Mouse (Mus musculus): Measurements from ENCODE around the gene 1810037I17Rik. TPM values are rescaled to one million over a fixed set of nuclear protein-coding genes. Genes with fewer than 3 reads are reported as not detected.

1810037I17Rik gene
- total RNA-seq (2012; rRNA removed) = 43.2 and 47.3 TPM in 2 replicates
- 10 to 100 TPM in 1 of 2 experiments, not detected in 1; 64.9 TPM for polyA plus RNA-seq (2012; ENCODE audit: insufficient read depth in 1 of 2, insufficient read length in 2 of 2, low read depth in 1 of 2, low replicate concordance in 2 of 2, missing spikeins in 1 of 2)

- peak within 1 kb of the TSS; percentile 74 for H3K9ac ChIP-seq (ENCODE audit: control insufficient read depth, low read depth, low read length, poor library complexity, severe bottlenecking)
- H3K36me3 ChIP-seq (ENCODE audit: control insufficient read depth in 1 of 2, insufficient read depth in 2 of 2, low read length in 2 of 2) = peaks cover 0 to 26% of the 10 kb centered on the region in 2 experiments; a peak in 2 of 4 replicates
- peak within 1 kb of the TSS; percentile 77 to 100 for H3K4me3 ChIP-seq (ENCODE audit: control insufficient read depth in 1 of 2, insufficient read depth in 1 of 2, low read depth in 2 of 2, low read length in 2 of 2)
- H3K9me3 ChIP-seq (replicated peaks; ENCODE audit: insufficient read depth, low read length) = no peaks in the 10 kb centered on the region
- DNase-seq (ENCODE audit: low read depth, low spot score) = peak; percentile 95
- H3K4me1 ChIP-seq (ENCODE audit: control insufficient read depth in 1 of 2, insufficient read depth in 2 of 2, low read length in 2 of 2) = peaks cover 15 to 22% of the 10 kb centered on the region in 2 experiments
- H3K27me3 ChIP-seq (ENCODE audit: control insufficient read depth in 1 of 2, insufficient read depth in 2 of 2, low read length in 2 of 2) = no peaks in the 10 kb centered on the region
- peak within 1 kb of the TSS; percentile 73 for H3K27ac ChIP-seq (ENCODE audit: control insufficient read depth, low read depth, low read length)
- peaks cover 9% of the 10 kb centered on the region for H3K79me2 ChIP-seq (ENCODE audit: control insufficient read depth, insufficient read depth, low read length, poor library complexity)
- no peak for TF ChIP-seq TAL1 (IDR thresholded peaks at IDR 0.05; ENCODE audit: low read length)
- no peak for TF ChIP-seq USF2 (IDR thresholded peaks at IDR 0.05; ENCODE audit: borderline replicate concordance in 1 of 2, insufficient read depth in 1 of 2, low read depth in 1 of 2, low read length in 2 of 2)
- 0 out of 2 replicates have a peak, but pooled peaks have one; percentile 7 for TF ChIP-seq BHLHE40 (IDR thresholded peaks at IDR 0.05; ENCODE audit: borderline replicate concordance, low read depth, low read length)
- peak; percentile 61; the same call in 1 of the 2 replicates for TF ChIP-seq SIN3A (IDR thresholded peaks at IDR 0.05; ENCODE audit: low read length)
- TF ChIP-seq E2F4 (IDR thresholded peaks at IDR 0.05; ENCODE audit: borderline replicate concordance, low read depth, low read length) = no peak
- TF ChIP-seq USF1 (IDR thresholded peaks at IDR 0.05; ENCODE audit: low read depth, low read length) = 0 out of 2 replicates have a peak, but pooled peaks have one; percentile 22
- 0 out of 2 replicates have a peak, but pooled peaks have one; percentile 20 for TF ChIP-seq MXI1 (IDR thresholded peaks at IDR 0.05; ENCODE audit: low read depth, low read length)
- peak; percentile 70; the same call in 1 of the 2 replicates for TF ChIP-seq HCFC1 (IDR thresholded peaks at IDR 0.05; ENCODE audit: low read depth, low read length)
- no peak for TF ChIP-seq JUND (IDR thresholded peaks at IDR 0.05; ENCODE audit: low read depth, low read length)
- TF ChIP-seq CHD1 (IDR thresholded peaks at IDR 0.05; ENCODE audit: low read depth, low read length) = no peak
- TF ChIP-seq UBTF (IDR thresholded peaks at IDR 0.05; ENCODE audit: borderline replicate concordance, insufficient read depth, low read depth, low read length) = no peak
- TF ChIP-seq RAD21 (IDR thresholded peaks at IDR 0.05; ENCODE audit: low read depth, low read length) = no peak
- no peak for TF ChIP-seq ZC3H11A (IDR thresholded peaks at IDR 0.05; ENCODE audit: low read depth, low read length)
- peak; percentile 78; the same call in 1 of the 2 replicates for TF ChIP-seq MAZ (IDR thresholded peaks at IDR 0.05; ENCODE audit: low read depth, low read length)
- no peak for TF ChIP-seq ZKSCAN1 (IDR thresholded peaks at IDR 0.05; ENCODE audit: low read depth, low read length)
- peak; percentile 16; the same call in 1 of the 2 replicates for TF ChIP-seq ETS1 (IDR thresholded peaks at IDR 0.05; ENCODE audit: low read depth, low read length)
- peak; percentile 62; the same call in 1 of the 2 replicates for TF ChIP-seq ZMIZ1 (IDR thresholded peaks at IDR 0.05; ENCODE audit: low read depth, low read length)
- TF ChIP-seq NRF1 (IDR thresholded peaks at IDR 0.05; ENCODE audit: insufficient read depth, low read depth, low read length, poor library complexity, severe bottlenecking) = peak; percentile 94
- TF ChIP-seq TBP (IDR thresholded peaks at IDR 0.05; ENCODE audit: low read depth, low read length) = no peak; the same call in 1 of the 2 replicates
- no peak for TF ChIP-seq MAFK (IDR thresholded peaks at IDR 0.05; ENCODE audit: borderline replicate concordance, low read depth, low read length)
- TF ChIP-seq KAT2A (conservative IDR thresholded peaks at IDR 0.05; ENCODE audit: low read depth, low read length) = no peak; the same call in 1 of the 2 replicates
- TF ChIP-seq ELF1 (IDR thresholded peaks at IDR 0.05; ENCODE audit: low read depth, low read length) = peak; percentile 64
- TF ChIP-seq MEF2A (IDR thresholded peaks at IDR 0.05; ENCODE audit: extremely low read depth, insufficient replicate concordance, low read depth, low read length, poor library complexity, severe bottlenecking) = no peak
- TF ChIP-seq POLR2AphosphoS5 (IDR thresholded peaks at IDR 0.05; ENCODE audit: borderline replicate concordance, low read depth, low read length) = no peak
- TF ChIP-seq MAX (IDR thresholded peaks at IDR 0.05; ENCODE audit: low read length) = peak; percentile 74
- TF ChIP-seq ZNF384 (IDR thresholded peaks at IDR 0.05; ENCODE audit: low read depth, low read length) = no peak
- TF ChIP-seq NELFE (IDR thresholded peaks at IDR 0.05; ENCODE audit: low read depth, low read length) = peak; percentile 70
- 0 out of 2 replicates have a peak, but pooled peaks have one; percentile 8 for TF ChIP-seq TCF12 (IDR thresholded peaks at IDR 0.05; ENCODE audit: low read depth, low read length)
- TF ChIP-seq POLR2A (IDR thresholded peaks at IDR 0.05; ENCODE audit: control insufficient read depth in 1 of 2, insufficient read depth in 1 of 2, low read depth in 1 of 2, low read length in 2 of 2, poor library complexity in 1 of 2) = peak; percentile 65 to 66; a peak in 2 of 4 replicates
- no peak for TF ChIP-seq EP300 (IDR thresholded peaks at IDR 0.05; ENCODE audit: low read depth in 1 of 2, low read length in 2 of 2)
- 0 out of 2 replicates have a peak, but pooled peaks have one; percentile 39 for TF ChIP-seq RCOR1 (IDR thresholded peaks at IDR 0.05; ENCODE audit: low read depth, low read length)
- no peak for TF ChIP-seq MYB (IDR thresholded peaks at IDR 0.05; ENCODE audit: low read depth, low read length)
- peak; percentile 57; the same call in 1 of the 2 replicates for TF ChIP-seq POLR2AphosphoS2 (IDR thresholded peaks at IDR 0.05; ENCODE audit: low read length)
These were observed at the start of gene 1810037I17Rik for GRCm38 (mm10) chr3:122924009-122924914. Gene 1810037I17Rik (plus strand): TSS chr3:122924203.

All from MEL (cell line).